9 mouse cellular contexts compared by ENCODE assay signal in the genomic region with DNA sequence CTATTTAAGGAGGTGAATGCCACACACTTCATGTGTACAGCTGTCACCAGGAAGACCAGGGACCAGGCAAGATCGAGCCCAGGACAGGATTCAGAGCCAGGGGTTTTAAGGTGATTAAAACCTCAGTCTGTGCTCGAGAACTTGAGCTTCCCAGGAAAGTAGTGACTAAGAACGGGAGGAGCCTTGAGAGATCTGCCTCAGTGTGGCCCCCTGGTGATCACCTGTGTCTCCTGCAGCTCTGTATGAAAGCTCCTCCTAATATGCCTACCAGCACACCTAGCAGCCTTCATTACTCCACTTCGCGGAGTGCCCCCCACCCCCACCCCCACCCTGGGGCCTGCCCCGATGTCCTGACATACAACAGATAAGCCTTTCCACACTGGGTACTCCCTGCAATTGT. TPM values are rescaled to one million over a fixed set of nuclear protein-coding genes. Genes with fewer than 3 reads are reported as not detected.
DNase-seq lines count a peak whose midpoint lies in the region; ATAC-seq lines count a peak whose summit lies in the region.
"Had no signal": no experiment of that assay in that cellular context is flagged by ENCODE, and none has a peak within 500 bp of the region (broad histone marks: within the 10 kb centered on the region; RNA-seq: fewer than 3 reads in every experiment).

No protein-coding gene starts in this region.

- H3K4me1 ChIP-seq in heart, embryonic 11.5 days (ENCODE audit: control insufficient read depth, insufficient read depth, low read length): no peaks in the 10 kb centered on the region
- H3K4me1 ChIP-seq in forebrain, embryonic 10.5 days: peaks cover 5% of the 10 kb centered on the region
- H3K4me1 ChIP-seq: liver, embryonic 15.5 days had no signal

- intact Hi-C loops in heart, postnatal 14 days (cut with DNase I): no loop called here

- H3K36me3 ChIP-seq in heart, embryonic 11.5 days (ENCODE audit: control insufficient read depth, insufficient read depth, low read length): no peaks in the 10 kb centered on the region
- H3K36me3 ChIP-seq in forebrain, embryonic 10.5 days (replicated peaks): no peaks in the 10 kb centered on the region
- H3K36me3 ChIP-seq: liver, embryonic 15.5 days had no signal

- H3K27ac ChIP-seq in heart, embryonic 11.5 days (ENCODE audit: low read depth, low read length): no peak overlapping the region
- H3K27ac ChIP-seq in forebrain, embryonic 10.5 days: no peak overlapping the region
- H3K27ac ChIP-seq: liver, embryonic 15.5 days had no signal

- ATAC-seq in heart, embryonic 11.5 days (replicated peaks; ENCODE audit: insufficient number of reproducible peaks, low FRiP score, low TSS enrichment): no peak
- ATAC-seq in monocyte, adult 5-6 weeks (replicated peaks; ENCODE audit: insufficient number of reproducible peaks, low FRiP score, low TSS enrichment, poor library complexity, severe bottlenecking): no peak

- no peaks in the 10 kb centered on the region; the same call in 1 of the 2 replicates for H3K27me3 ChIP-seq in heart, embryonic 11.5 days (ENCODE audit: control insufficient read depth, insufficient read depth, low read length)
- peaks cover 76% of the 10 kb centered on the region for H3K27me3 ChIP-seq in forebrain, embryonic 10.5 days (ENCODE audit: poor library complexity, severe bottlenecking)
- H3K27me3 ChIP-seq: liver, embryonic 15.5 days had no signal

- H3K4me3 ChIP-seq in heart, embryonic 11.5 days (ENCODE audit: low read depth, low read length): no peak overlapping the region
- H3K4me3 ChIP-seq in forebrain, embryonic 10.5 days: no peak overlapping the region
- H3K4me3 ChIP-seq: liver, embryonic 15.5 days had no signal

- no peak for DNase-seq in heart, postnatal 14 days
- DNase-seq in urinary bladder, postnatal 36 days (ENCODE audit: low spot score in 2 of 2): peak; percentile 29 to 40
- no peak for DNase-seq in urinary bladder, adult 2 months (ENCODE audit: low spot score)
- peak; percentile 60 to 63 for DNase-seq in kidney, postnatal 4 days
- DNase-seq in spleen, postnatal 14 days (ENCODE audit: low spot score in 2 of 2): no peak
- no peak for DNase-seq in forebrain, embryonic 10.5 days (ENCODE audit: extremely low spot score, low spot score)

- no peaks in the 10 kb centered on the region for H3K9me3 ChIP-seq in heart, embryonic 11.5 days (replicated peaks; ENCODE audit: control insufficient read depth, low read length)
- H3K9me3 ChIP-seq in forebrain, embryonic 10.5 days: no peaks in the 10 kb centered on the region
- H3K9me3 ChIP-seq: liver, embryonic 15.5 days had no signal

- 16% methylated on average over 6 of the region's 6 CpGs for WGBS in heart, embryonic 11.5 days (ENCODE audit: insufficient replicate concordance)
- 32% methylated on average over 6 of the region's 6 CpGs for WGBS in forebrain, embryonic 10.5 days

- H3K4me2 ChIP-seq in heart, embryonic 11.5 days: peak overlapping the region; percentile 29; the same call in 1 of the 2 replicates
- H3K4me2 ChIP-seq: liver, embryonic 15.5 days had no signal

- no peak overlapping the region for H3K9ac ChIP-seq in heart, embryonic 11.5 days (ENCODE audit: low read depth, low read length)
- H3K9ac ChIP-seq: liver, embryonic 15.5 days had no signal

RNA-seq across cellular contexts. Expression of gene Msx2, which starts 25.3 kb away (rescaled TPM):
- polyA plus RNA-seq in heart, embryonic 11.5 days (2014; fragmentation: Nextera tagmentation; extraction: Ambion mirVana): 10.8 and 10.9 TPM in 2 replicates
- under 1 TPM; 0.65 to 0.71 TPM for total RNA-seq in heart, postnatal 14 days (2021)
- 31.1 and 40.4 TPM in 2 replicates for polyA plus RNA-seq in urinary bladder, adult 2 months (2012; rRNA removed)
- 17.3 and 19.7 TPM in 2 replicates for polyA plus RNA-seq in forebrain, embryonic 10.5 days (2016; fragmentation: Nextera tagmentation; extraction: Ambion mirVana)
- total RNA-seq in monocyte, adult 5-6 weeks (2017): not detected in 3 replicates
- polyA plus RNA-seq: liver, embryonic 15.5 days had no signal

Comparison
In these comparisons a context has a peak if more than half of its experiments do, and no peak if none do; other contexts are left out.
1. DNase-seq: peak in urinary bladder, postnatal 36 days (2 of 2) and kidney, postnatal 4 days (2 of 2); none in heart, postnatal 14 days (0 of 2), urinary bladder, adult 2 months (single experiment), spleen, postnatal 14 days (0 of 2) and forebrain, embryonic 10.5 days (single experiment).